Mouse (Mus musculus): ENCODE measurements around the gene Atp2b4.

DNA sequence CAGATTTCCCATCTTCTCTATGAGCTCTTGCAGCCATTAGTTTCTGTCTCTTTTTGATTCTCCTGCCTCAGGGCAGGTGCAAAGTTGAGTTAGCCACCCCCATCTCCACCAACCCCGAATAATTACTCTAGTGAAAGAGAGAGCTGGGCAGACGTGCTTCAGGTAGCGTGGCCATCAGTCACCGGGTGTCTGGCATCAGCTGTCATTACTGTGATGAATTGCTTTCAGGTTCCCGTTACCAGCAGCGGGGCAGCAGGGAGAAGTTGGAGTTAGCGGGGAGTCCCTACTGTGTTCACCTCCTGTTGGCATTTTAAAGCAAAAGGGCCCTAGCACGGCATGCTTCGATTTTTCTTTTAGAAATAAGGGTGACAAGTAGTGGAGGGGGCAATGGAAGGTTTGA is 43.9 kb upstream of the Atp2b4 start:
- TF ChIP-seq CTCF (IDR thresholded peaks at IDR 0.05; ENCODE audit: control insufficient read depth, insufficient read depth, insufficient replicate concordance, low read depth, low read length): no peak
- TF ChIP-seq POLR2A (IDR thresholded peaks at IDR 0.05; ENCODE audit: control insufficient read depth, low read depth, low read length): no peak
